Mouse (Mus musculus) embryo, embryonic 9.5 days (tissue): ENCODE data around the gene Pogz.
A peak's percentile ranks its signal among the peaks of the same experiment; 100 is the strongest.
"Not testable (repeated sequence)": the region's sequence is repeated elsewhere in the genome, so short reads cannot be mapped to it uniquely, and the experiment has no call there.

Experiments
- DNase-seq: peaks from one replicate; pipeline ENCODE4 v3.0.0-alpha.2; 2017; ENCODE audit errors: extremely low spot score

The Pogz gene

DNA sequence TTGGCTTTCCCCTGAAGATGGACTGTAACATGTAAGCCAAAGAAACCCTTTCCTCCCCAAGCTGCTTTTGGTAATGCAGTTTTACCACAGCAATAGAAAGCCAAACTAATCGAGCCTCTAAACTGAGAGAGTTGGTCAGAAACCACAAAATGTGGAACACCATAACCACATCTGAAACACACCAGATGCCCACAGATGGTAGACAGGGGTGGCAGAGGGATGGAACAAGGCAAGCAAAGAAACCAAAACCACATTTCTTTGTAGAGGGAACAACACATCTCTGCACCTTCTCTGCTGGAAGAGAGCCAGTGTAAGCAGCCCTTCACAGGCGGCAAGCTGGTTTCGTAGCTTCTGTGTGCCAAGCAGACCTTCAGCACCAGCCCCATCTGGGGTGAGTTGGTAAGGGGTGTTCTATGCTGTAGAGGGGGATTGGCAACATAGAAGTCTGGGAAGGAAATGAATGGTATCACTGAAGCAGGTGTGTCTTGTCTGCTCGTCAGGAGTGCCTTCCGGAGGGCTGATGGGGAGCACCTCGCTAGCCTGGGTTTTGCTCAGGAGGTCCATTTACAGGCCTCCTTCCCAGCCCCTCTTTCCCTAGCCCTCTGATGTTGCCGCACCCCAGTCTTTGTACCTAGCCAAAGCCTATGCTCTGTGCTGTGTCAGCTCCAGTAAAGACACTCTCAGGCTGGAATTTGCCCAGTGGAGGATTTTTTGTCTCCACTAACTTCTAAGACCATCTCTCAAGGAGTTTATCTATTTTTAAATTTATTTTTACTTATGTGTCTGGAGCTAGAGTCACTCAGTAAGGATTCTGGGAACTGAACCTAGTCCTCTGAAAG is 78.8 kb downstream of the Pogz start:
- no peak for DNase-seq

DNA sequence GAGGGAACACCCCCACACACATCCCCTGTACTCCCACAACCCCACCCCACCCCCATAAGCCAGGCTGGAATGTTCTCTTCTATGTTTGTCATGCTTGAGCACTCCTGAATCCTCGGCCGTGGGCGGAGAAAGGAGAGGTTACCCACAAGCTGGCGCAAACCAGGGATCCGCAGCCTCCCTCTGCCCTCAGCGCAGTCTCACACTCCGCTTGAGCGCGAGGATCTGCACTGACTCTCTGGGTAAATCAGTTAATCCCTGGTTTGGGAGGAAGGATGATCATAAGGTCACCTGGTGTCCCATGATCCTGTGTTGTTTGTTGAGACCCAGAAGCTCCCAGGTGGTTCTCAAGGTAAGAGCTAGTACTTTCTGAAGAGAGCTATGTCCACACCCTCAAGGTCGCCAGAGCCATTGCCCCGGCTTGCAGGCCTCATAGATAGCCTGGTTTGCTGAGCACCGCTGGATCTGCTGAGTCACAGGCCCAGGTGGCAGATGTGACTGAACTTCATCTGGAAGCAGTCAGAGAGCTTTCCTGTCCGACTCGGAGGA is 80.5 kb downstream of the Pogz start:
- DNase-seq: peak; percentile 10

DNA sequence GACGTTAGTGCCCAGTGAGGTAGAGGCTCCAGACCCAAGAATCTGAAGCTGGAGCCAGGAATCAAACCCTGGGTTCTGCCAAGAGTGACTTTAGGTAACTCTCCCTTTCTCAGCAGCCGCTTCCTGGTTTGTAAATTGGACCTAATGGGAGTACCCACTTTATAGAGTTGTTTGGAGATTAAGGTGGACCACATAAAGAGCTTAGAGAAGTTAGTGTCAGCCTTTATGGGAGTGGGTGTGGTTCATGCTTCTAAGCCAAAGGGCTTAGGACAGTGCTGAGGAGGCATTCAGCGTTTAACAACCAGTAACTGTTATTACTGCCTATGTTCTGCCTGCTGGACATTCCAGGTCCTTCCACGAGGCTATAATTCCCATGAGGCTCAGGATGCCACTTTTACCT is 81.5 kb downstream of the Pogz start:
- DNase-seq: no peak

DNA sequence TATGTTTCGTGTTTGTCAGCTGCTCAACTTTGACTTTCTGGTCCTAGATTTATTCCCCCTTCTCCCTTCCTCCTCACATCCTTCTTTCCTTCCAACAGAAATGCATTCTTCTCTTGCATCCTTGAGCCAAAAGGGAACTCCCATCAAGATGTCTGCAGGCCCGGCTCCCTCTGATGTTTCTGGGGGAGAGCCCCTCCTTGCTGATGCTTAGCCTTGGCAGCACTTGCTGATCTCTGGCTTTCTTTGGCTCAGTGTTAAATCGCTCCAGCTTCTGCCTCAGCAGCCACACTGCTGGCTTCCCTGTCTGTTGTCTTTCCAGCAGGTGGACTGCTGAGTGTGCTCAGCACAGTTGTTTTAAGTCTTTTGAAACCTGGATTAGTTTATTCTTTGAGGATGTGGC is 83.7 kb downstream of the Pogz start:
- no peak for DNase-seq

DNA sequence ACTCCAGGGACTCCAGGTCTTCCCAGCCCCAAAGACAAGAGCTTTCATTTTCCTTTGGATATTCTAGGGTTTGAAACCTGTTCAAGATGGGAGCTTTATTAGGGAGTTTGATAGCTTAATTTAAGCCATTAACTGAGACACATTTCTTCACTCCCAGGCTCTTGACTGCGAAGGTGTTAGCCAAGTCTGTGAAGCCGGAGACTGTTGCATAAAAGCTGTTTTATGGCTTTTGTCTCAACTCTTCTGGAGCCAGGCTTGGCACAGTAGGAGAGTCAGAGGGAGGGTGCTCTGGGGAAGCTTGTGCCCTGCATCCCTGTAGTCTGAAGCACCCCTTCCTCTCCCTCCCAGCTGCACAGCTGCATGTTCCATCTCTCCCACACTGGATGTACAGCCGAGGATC is 85.0 kb downstream of the Pogz start:
- DNase-seq: no peak

DNA sequence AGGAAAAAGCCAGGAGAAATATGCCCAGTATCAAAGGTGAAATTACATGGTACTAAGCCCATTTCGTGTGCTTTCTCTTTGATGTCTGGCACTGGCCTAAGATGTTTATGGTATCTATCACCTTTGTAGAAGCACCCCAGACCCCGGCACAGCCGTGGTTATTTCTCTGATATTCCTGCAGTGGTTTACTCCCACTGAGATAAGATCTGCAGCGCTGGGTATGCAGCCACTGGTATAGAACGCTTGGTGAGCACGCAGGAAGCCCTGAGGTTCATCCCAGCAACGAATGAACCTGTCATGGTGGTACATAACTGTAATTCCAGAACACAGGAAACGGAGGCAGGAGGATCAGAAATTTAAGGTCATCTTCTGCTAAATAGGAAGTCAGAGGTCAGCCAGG is 87.3 kb downstream of the Pogz start:
- no peak for DNase-seq

DNA sequence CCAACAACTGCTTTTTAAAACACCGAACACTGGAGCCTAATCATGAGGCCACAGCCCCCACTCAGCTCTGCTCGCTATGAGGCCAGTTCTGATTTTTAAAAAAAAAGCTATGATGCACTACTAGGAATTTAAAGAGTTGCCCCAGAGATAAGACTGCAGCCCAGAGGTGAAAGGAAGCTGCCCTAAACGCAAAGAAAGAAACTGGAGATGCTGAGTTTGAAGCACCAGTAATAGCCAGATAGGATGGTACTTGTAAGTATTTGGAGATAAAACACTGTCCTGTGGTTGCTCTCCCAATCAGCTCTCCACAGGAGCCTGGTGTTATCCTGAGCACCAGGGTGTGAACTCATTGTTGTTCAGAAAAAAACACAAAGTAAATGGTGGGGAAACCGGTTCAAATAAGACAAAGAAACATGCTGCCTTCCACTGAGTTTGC is 89.0 kb downstream of the Pogz start:
- not testable (repeated sequence) for DNase-seq

DNA sequence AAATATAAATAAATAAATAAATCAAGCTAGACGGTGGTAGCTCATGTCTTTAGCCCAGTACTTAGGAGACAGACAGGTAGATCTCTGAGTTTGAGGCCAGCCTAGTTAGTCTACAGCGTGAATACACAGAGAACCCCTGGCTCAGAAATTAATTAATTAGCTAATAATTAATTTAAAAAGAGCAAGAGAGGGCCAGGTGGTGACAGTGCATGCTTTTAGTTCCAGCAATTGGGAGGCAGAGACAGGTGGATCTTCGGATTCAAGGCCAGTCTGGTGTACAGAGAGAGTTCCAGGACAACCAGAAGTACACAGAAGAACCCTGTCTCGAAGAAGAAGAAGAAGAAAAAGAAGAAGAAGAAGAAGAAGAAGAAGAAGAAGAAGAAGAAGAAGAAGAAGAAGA is 91.6 kb downstream of the Pogz start:
- DNase-seq: not testable (repeated sequence)

DNA sequence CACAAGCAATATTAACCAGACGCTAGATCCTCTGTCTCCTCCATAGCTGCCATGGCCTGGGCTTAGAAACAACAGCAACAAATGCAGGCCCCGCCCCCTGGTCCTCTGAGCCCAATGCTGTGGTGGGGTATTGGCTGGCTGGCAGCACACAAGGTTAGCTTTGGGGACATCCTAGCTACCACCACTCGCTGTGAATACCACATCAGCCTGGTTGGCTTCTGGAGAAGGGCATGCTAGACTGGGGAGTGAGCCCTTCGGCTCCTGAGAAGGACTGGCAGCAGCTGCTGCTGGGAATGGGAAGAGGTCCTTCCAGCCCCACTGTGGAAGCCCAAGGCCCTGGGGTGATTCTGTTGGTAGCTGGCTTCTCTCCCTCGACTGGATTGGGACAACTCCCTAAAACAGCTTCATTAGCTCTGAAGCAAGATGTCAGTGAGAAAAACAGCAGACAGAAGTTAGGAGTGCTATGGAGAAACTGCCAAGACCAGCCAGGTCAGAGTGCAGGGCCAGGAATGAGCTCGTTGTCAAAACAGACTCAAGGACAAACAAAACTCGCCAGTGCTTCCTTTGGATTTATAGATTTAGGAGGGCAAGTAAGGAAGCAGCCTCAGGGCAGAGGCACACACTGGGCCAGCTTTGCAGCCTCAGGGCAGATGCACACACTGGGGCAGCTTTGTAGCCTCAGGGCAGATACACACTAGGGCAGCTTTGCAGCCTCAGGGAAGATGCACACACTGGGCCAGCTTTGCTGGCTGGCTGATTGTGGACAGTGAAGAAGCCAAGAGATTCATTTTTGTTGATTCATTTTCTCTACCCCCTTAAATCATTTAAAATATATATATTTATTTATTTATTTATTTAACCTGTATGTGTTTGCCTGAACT is 93.3 kb downstream of the Pogz start:
- DNase-seq: not testable (repeated sequence)

DNA sequence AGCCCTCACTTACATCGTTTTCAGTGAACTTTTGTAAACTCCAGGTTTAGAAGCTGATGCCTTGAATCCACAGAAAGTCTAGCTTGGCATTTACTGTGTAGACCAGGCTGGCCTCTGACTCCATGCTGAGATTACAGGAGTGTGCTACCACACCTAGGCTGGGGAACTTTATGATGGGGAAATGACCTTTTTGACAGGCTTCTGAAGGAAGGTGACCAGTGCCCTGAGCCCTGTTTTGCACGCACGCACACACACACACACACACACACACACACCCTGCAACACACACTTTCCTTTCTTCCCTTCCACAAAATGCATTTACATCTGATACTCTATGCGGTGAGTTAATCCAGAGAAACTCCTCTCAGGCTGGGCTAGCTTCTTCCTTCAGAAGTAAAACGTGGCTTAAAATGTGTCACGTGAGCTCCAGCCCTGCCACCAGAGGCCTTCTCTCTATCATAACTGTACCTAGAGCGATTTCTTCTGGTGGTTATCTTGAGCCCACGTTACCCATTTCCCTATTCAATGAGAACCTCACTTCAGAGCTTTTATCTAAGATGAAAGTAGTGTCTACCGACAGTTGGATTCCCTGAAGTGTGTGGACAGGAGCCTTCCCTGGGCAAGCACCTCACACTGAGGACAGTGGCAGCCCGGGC is 94.2 kb downstream of the Pogz start:
- not testable (repeated sequence) for DNase-seq
